Mouse (Mus musculus): ENCODE results near the gene Rflnb. TPM values are rescaled to one million over a fixed set of nuclear protein-coding genes. Genes with fewer than 3 reads are reported as not detected.
A peak's percentile ranks its signal among the peaks of the same experiment; 100 is the strongest.
"Not testable (repeated sequence)": the region's sequence is repeated elsewhere in the genome, so short reads cannot be mapped to it uniquely, and the experiment has no call there.

Rflnb gene
- total RNA-seq, 2 experiments from 2014 or later, result 7.9 to 8.4 TPM

- DNase-seq (ENCODE audit: low spot score in 2 of 2), result no peak
These were observed 11.9 kb upstream of the Rflnb start for GRCm38 (mm10) chr11:76039271-76040053.

- DNase-seq (ENCODE audit: low spot score in 2 of 2), result no peak
These were observed 10.2 kb upstream of the Rflnb start for GRCm38 (mm10) chr11:76037581-76038294.

- no peak for DNase-seq (ENCODE audit: low spot score in 2 of 2)
These were observed 7.6 kb upstream of the Rflnb start for GRCm38 (mm10) chr11:76035182-76035581.

GRCm38 (mm10) chr11:76033836-76034235 lies 6.3 kb upstream of the Rflnb start:
- DNase-seq (ENCODE audit: low spot score in 2 of 2), result peak in 1 of 2 experiments; percentile 39

- no peak for DNase-seq (ENCODE audit: low spot score in 2 of 2)
These were observed 5.8 kb upstream of the Rflnb start for GRCm38 (mm10) chr11:76033359-76033758.

- no peak for DNase-seq (ENCODE audit: low spot score in 2 of 2)
These were observed 487 bp upstream of the Rflnb start for GRCm38 (mm10) chr11:76028072-76028465.

- no peak for DNase-seq (ENCODE audit: low spot score in 2 of 2)
These were observed 949 bp downstream of the Rflnb start for GRCm38 (mm10) chr11:76026527-76027138.

GRCm38 (mm10) chr11:76025080-76025583 lies 2.5 kb downstream of the Rflnb start:
- no peak for DNase-seq (ENCODE audit: low spot score in 2 of 2)

GRCm38 (mm10) chr11:76020916-76021315 lies 6.7 kb downstream of the Rflnb start:
- no peak for DNase-seq (ENCODE audit: low spot score in 2 of 2)

GRCm38 (mm10) chr11:76019879-76020278 lies 7.7 kb downstream of the Rflnb start:
- DNase-seq (ENCODE audit: low spot score in 2 of 2), result no peak

- DNase-seq (ENCODE audit: low spot score in 2 of 2), result no peak
These were observed 11.8 kb downstream of the Rflnb start for GRCm38 (mm10) chr11:76015814-76016213.

GRCm38 (mm10) chr11:76015251-76015650 lies 12.3 kb downstream of the Rflnb start:
- no peak for DNase-seq (ENCODE audit: low spot score in 2 of 2)

GRCm38 (mm10) chr11:76010838-76011624 lies 16.6 kb downstream of the Rflnb start:
- no peak for DNase-seq (ENCODE audit: low spot score in 2 of 2)

- no peak for DNase-seq (ENCODE audit: low spot score in 2 of 2)
These were observed 18.5 kb downstream of the Rflnb start for GRCm38 (mm10) chr11:76009101-76009500.

GRCm38 (mm10) chr11:76008162-76008561 lies 19.4 kb downstream of the Rflnb start:
- no peak for DNase-seq (ENCODE audit: low spot score in 2 of 2)

GRCm38 (mm10) chr11:76004276-76004675 lies 23.3 kb downstream of the Rflnb start:
- DNase-seq (ENCODE audit: low spot score in 2 of 2), result not testable (repeated sequence)

GRCm38 (mm10) chr11:76001237-76001878 lies 26.2 kb downstream of the Rflnb start:
- DNase-seq (ENCODE audit: low spot score in 2 of 2), result no peak

- peak in 1 of 2 experiments; percentile 14 for DNase-seq (ENCODE audit: low spot score in 2 of 2)
These were observed 26.9 kb downstream of the Rflnb start for GRCm38 (mm10) chr11:76000701-76001100.

- DNase-seq (ENCODE audit: low spot score in 2 of 2), result peak; percentile 78 to 84
These were observed 28.0 kb downstream of the Rflnb start, which contains the start of gene 1700016K19Rik for GRCm38 (mm10) chr11:75999440-76000155. 1700016K19Rik (plus strand) TSS chr11:75999912.

- DNase-seq (ENCODE audit: low spot score in 2 of 2), result no peak
These were observed 33.2 kb downstream of the Rflnb start for GRCm38 (mm10) chr11:75994357-75994756.

All from left cerebral cortex, adult 18-20 months (tissue).